Mouse (Mus musculus) liver, embryonic 11.5 days (tissue): ENCODE data around the gene Hmcn2. TPM values are rescaled to one million over a fixed set of nuclear protein-coding genes. Genes with fewer than 3 reads are reported as not detected.

ENCODE experiments used
- ATAC-seq: fragments of 200-750 bp; cut with Nextera tagmentation; replicated peaks from 2 replicates; pipeline ENCODE4 v1.8.0; 2017; ENCODE audit warnings: moderate number of reproducible peaks, mild to moderate bottlenecking, moderate TSS enrichment, moderate library complexity; ENCODE audit not compliant: low FRiP score
- DNase-seq: peaks from one replicate; pipeline ENCODE4 v3.0.0-alpha.2; 2017; ENCODE audit warnings: low spot score
- H3K27ac ChIP-seq: fragments of 300-500 bp; sonication (generic); 2 replicates; pipeline ENCODE4 v1.5.1; 2014; ENCODE audit warnings: mild to moderate bottlenecking, low read depth, low read length, control low read depth
- H3K27me3 ChIP-seq: fragments of 300-500 bp; sonication (generic); replicated peaks from 2 replicates; pipeline ENCODE4 v1.6.1; 2014; ENCODE audit warnings: low read length, mixed read lengths; ENCODE audit not compliant: control insufficient read depth, insufficient read depth
- H3K36me3 ChIP-seq: fragments of 300-500 bp; sonication (generic); 2 replicates; pipeline ENCODE4 v1.6.1; 2014; ENCODE audit warnings: mild to moderate bottlenecking, low read length, moderate library complexity, mixed read lengths; ENCODE audit not compliant: control insufficient read depth, insufficient read depth
- H3K4me1 ChIP-seq: fragments of 300-500 bp; sonication (generic); replicated peaks from 2 replicates; pipeline ENCODE4 v1.6.1; 2014; ENCODE audit warnings: low read length, mixed read lengths; ENCODE audit not compliant: control insufficient read depth, insufficient read depth
- H3K4me2 ChIP-seq: fragments of 300-500 bp; sonication (generic); 2 replicates; pipeline ENCODE4 v1.6.1; 2014; ENCODE audit warnings: mild to moderate bottlenecking, control low read depth, moderate library complexity
- H3K4me3 ChIP-seq: fragments of 300-500 bp; sonication (generic); 2 replicates; pipeline ENCODE4 v1.5.1; 2014; ENCODE audit warnings: low read depth, low read length, control low read depth
- H3K9ac ChIP-seq: fragments of 300-500 bp; sonication (generic); 2 replicates; pipeline ENCODE4 v1.6.1; 2014; ENCODE audit warnings: low read depth, low read length, control low read depth
- H3K9me3 ChIP-seq: fragments of 300-500 bp; sonication (generic); 2 replicates; pipeline ENCODE4 v1.6.1; 2016; ENCODE audit warnings: low read length, inconsistent platforms, mixed read lengths; ENCODE audit not compliant: control insufficient read depth
- WGBS: fragments of 180-500 bp; shearing (Covaris S2); extraction: QIAGEN DNeasy Blood & Tissue Kit; methylation state at CpG from one replicate; pipeline ENCODE4 v1.1.7; 2014; 5-methylcytosine and 5-hydroxymethylcytosine counted together
- polyA plus RNA-seq: library from polyadenylated mRNA; unstranded; fragments of >200 nt; fragmentation: Nextera tagmentation; extraction: Ambion mirVana; gene quantifications from 2 replicates; pipeline ENCODE4 v1.2.1, GENCODE M21; 2014

Gene Hmcn2
- polyA plus RNA-seq, 1 experiment from 2014 or later: 0.10 TPM

DNA sequence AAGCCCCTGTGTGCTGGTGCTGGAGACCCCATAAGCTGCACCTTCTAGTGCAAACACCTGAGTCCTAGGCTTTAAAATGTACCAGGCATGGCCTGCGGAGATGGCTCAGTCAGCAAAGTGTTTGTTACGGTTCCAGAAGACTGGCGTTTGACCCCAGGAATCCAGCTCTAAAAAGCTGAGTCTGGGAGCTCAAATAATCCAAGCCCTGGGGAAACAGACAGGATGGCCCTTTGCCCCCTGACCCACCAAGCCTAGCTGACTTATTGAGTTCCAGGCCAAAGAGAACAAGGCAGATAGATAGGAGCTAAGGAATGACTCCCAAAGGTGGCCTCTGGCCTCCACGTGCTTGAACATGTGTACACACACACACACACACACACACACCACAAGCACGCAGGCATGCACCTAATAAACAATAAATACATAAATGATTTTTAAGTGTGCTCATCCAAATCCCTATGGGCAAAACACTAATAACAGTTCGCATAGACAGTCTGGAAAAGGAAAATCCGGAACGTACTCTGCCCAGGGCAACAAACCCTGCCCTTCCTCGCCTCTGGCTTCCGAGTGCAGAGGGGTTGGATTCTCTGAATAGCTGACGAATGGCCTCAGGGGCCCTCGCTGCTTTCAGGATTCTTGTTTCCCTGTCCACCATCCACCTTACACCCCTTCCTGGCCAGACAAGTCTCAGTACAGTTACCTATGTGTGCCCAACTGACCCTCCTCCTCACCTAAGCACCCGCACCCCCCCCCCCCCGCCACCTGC, 123.4 kb downstream of the Hmcn2 start:
- H3K27ac ChIP-seq: no peak overlapping the region
- no peak overlapping the region for H3K4me3 ChIP-seq
- no peak for ATAC-seq
- no peak overlapping the region for H3K4me2 ChIP-seq
- no peaks in the 10 kb centered on the region for H3K36me3 ChIP-seq
- WGBS: 70% methylated on average over 14 of the region's 14 CpGs
- no peaks in the 10 kb centered on the region for H3K9me3 ChIP-seq
- no peaks in the 10 kb centered on the region; the same call in 1 of the 2 replicates for H3K27me3 ChIP-seq
- 0 out of 2 replicates have a peak, but pooled peaks cover 2% of the 10 kb centered on the region for H3K4me1 ChIP-seq
- no peak overlapping the region for H3K9ac ChIP-seq
- no peak for DNase-seq

DNA sequence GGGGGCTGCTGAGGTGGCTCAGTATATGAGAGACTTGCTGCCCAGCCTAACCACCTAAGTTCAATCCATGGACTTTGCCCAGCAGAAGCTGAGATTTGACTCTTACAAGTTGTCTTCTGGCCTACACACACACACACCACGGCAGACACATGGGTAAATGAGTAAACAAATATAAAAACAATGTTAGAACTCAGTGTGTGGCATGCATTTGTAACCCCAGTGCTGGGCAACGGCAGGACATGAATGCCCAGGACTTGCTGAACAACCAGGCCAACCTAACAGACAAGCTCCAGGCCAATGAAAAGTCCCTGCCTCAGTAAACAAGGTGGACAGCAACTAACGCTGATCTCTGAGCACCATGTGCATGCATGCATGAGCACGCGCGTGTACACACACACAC, 125.4 kb downstream of the Hmcn2 start:
- 83% methylated on average over 6 of the region's 6 CpGs for WGBS
- no peak overlapping the region for H3K9ac ChIP-seq
- no peaks in the 10 kb centered on the region for H3K36me3 ChIP-seq
- DNase-seq: no peak
- no peaks in the 10 kb centered on the region for H3K9me3 ChIP-seq
- 0 out of 2 replicates have a peak, but pooled peaks cover 2% of the 10 kb centered on the region for H3K4me1 ChIP-seq
- no peak overlapping the region for H3K4me3 ChIP-seq
- no peaks in the 10 kb centered on the region; the same call in 1 of the 2 replicates for H3K27me3 ChIP-seq
- H3K4me2 ChIP-seq: no peak overlapping the region
- ATAC-seq: no peak
- H3K27ac ChIP-seq: no peak overlapping the region

DNA sequence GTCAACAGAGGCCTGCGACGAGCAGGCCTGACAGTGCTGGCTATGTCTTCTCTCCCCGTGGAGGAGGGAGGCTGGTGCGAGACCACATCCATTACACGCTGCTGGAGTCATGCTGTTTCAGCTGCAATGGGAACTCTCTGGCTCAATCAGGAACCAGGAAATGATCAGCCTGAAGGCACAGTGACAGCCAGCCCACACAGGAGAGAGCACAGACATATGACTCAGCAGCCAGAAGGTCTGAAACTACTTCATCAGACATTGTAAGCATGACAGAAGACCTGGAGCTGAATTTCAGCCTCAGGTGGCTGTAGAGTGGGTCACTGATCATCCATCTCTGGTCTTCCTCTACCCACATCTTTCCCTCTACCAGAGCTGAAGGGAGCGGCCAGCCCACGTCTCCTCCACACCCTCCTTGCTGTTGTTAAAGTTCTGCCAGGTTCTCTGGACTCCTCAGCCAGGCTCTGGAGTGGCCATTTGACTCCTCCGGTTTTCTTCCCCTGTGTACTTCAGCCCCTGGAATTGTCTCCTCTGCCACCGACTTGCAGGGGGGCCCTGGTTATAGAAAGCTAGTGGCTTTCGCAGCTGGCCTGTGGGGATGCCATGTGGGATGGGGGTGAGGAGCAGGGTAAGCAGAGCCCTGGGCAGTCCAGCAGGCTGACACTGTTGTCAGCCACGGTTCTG, 128.4 kb downstream of the Hmcn2 start:
- 62% methylated on average over 11 of the region's 11 CpGs for WGBS

DNA sequence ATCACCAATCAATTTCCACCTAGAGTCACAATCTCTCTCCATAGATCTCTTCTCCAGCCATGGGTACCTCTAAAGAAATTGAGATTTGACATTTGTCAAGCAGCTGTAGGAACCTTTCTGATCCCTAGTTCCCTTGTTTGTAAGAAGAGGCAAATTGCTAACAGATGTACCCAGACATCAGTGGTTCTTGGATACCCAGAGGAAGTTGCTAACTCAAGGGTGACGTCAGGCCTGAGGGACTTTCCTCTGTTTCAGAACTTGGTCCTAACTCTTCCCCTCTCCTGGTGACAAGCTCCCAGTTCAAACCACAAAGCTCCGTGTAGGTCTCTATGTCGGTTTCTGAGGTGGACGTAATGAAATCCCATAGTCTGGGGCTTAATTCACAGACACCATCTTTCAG, 131.8 kb downstream of the Hmcn2 start:
- Histone ChIP-seq H3K27me3 (no peaks in the 10 kb centered on the region), H3K36me3 (no peaks in the 10 kb centered on the region), H3K4me1 (no peaks in the 10 kb centered on the region; the same call in 1 of the 2 replicates), H3K4me3 (no peak overlapping the region), H3K9me3 (no peaks in the 10 kb centered on the region), H3K4me2 (no peak overlapping the region), H3K27ac (no peak overlapping the region), H3K9ac (no peak overlapping the region)
- ATAC-seq (no peak), DNase-seq (no peak)
- 60% methylated on average over 4 of the region's 4 CpGs for WGBS

More for the DNA sequence above, 128.4 kb downstream of the Hmcn2 start:
- H3K27ac ChIP-seq: no peak overlapping the region
- H3K36me3 ChIP-seq: no peaks in the 10 kb centered on the region
- no peaks in the 10 kb centered on the region for H3K9me3 ChIP-seq
- DNase-seq (no peak), ATAC-seq (no peak)
- H3K9ac ChIP-seq: no peak overlapping the region
- no peaks in the 10 kb centered on the region for H3K27me3 ChIP-seq
- no peak overlapping the region for H3K4me3 ChIP-seq
- H3K4me2 ChIP-seq: no peak overlapping the region
- H3K4me1 ChIP-seq: no peaks in the 10 kb centered on the region

DNA sequence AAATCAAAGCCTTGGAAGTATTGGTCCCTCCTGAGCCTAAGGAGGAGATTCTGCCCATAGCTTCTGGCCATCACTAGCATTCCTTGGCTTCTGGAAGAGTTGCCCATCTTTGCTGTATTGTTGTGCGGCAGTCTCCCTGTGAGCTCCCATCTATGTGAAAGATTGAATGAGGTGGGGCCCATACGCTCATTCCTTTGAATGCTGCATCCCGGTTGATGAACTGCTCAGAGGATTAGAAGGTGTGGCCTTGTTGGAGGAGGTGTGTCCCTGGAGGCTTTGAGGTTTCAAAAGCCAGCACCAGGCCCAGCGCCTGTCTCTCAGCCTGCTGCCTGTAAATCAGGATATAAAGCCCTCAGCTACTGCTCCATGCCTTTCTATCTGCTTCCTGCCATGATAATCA, 132.2 kb downstream of the Hmcn2 start:
- DNase-seq: no peak
- Histone ChIP-seq H3K4me1 (no peaks in the 10 kb centered on the region; the same call in 1 of the 2 replicates), H3K27me3 (no peaks in the 10 kb centered on the region), H3K9ac (no peak overlapping the region), H3K9me3 (no peaks in the 10 kb centered on the region), H3K4me2 (no peak overlapping the region), H3K36me3 (no peaks in the 10 kb centered on the region), H3K27ac (no peak overlapping the region), H3K4me3 (no peak overlapping the region)
- WGBS: 60% methylated on average over 4 of the region's 4 CpGs
- ATAC-seq: no peak

DNA sequence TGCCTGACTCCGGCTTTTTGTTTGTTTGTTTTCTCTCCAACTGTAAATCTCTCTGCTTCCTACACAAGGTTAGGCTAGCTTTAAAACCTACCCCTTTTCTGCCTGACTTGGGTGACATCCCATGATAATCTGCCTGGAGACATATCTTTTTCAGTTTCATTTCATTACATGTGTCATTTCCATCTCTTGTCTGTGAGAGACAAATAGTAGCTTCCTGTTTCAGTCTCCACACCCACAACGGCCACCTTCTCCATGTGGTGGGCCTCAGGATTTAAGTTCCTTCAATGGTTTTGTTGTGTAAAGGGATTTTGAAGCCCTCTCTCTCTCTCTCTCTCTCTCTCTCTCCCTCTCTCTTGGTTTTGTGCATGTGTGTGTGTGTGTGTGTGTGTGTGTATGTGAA, 133.3 kb downstream of the Hmcn2 start:
- Histone ChIP-seq H3K27ac (no peak overlapping the region), H3K4me1 (peaks cover 5% of the 10 kb centered on the region), H3K9ac (no peak overlapping the region), H3K27me3 (no peaks in the 10 kb centered on the region), H3K4me2 (no peak overlapping the region), H3K9me3 (no peaks in the 10 kb centered on the region), H3K36me3 (no peaks in the 10 kb centered on the region), H3K4me3 (no peak overlapping the region)
- ATAC-seq (no peak), DNase-seq (no peak)
- WGBS: 66% methylated on average over 2 of the region's 2 CpGs

DNA sequence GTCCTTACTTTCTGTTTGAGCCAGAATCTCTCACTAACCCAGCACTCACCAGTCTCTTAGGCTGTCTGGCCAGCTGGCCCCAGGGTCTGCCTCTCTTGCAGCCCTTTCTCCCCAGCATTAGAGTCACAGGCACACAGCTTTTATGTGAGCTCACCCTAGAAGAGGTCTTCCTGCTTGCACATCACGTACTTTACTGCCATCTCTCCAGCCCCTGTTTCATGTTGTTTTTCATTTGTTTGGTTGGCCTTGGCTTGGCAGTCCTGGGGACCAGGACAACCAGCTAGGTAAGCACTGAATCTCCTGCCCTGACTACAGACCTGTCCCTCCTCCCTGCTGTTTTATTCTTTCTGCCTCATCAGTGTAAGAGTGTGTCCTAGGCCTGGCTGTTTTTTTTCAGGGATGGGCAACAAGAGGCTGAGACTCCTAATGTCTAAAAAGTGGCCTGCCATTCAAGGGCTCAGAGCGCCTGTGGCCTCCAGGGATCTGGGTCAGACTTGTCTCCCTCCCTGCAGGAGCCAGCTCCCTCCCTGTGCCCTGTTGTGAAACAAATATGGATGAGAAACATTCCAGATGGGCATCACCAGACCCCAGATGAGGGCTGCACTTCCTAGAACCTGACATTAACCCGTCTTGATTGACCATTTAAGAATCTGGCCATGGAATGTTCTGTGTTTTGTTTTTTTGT, 134.7 kb downstream of the Hmcn2 start:
- DNase-seq (no peak), ATAC-seq (no peak)
- Histone ChIP-seq H3K4me1 (peaks cover 15% of the 10 kb centered on the region), H3K27ac (no peak overlapping the region), H3K36me3 (no peaks in the 10 kb centered on the region), H3K9ac (no peak overlapping the region), H3K9me3 (no peaks in the 10 kb centered on the region), H3K27me3 (no peaks in the 10 kb centered on the region), H3K4me3 (no peak overlapping the region), H3K4me2 (no peak overlapping the region)
- WGBS: 48% methylated on average over 3 of the region's 3 CpGs

DNA sequence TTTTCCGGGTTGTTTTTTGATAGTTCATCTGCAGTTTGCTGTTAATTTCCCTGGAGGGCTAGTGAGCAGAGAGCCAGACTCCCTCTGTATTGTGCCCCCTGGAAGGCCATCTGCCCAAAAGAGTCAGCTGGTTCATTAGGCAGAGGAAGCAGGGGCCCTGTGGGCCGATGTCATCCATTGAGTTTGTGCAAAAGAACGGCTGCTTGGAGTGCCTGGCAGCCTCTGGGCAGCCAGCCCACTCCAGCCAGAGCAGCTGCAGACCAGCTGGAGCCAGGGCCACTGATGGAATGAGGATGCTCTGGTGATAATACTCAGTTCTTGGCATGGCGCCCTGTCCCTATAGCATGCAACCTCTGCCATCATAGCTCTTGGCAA, 135.2 kb downstream of the Hmcn2 start:
- no peak for DNase-seq
- no peak overlapping the region for H3K4me3 ChIP-seq
- H3K27ac ChIP-seq: no peak overlapping the region
- no peak overlapping the region for H3K4me2 ChIP-seq
- H3K4me1 ChIP-seq: peaks cover 15% of the 10 kb centered on the region
- H3K9ac ChIP-seq: no peak overlapping the region
- H3K36me3 ChIP-seq: no peaks in the 10 kb centered on the region
- no peak for ATAC-seq
- WGBS: 64% methylated on average over 4 of the region's 4 CpGs
- no peaks in the 10 kb centered on the region for H3K9me3 ChIP-seq
- H3K27me3 ChIP-seq: no peaks in the 10 kb centered on the region
